Mouse (Mus musculus): ENCODE data around the gene Tmc8. TPM values are rescaled to one million over a fixed set of nuclear protein-coding genes. Genes with fewer than 3 reads are reported as not detected.
A peak's percentile ranks its signal among the peaks of the same experiment; 100 is the strongest.

Gene Tmc8
- total RNA-seq, 1 experiment, result 3.9 TPM

GRCm38 (mm10) chr11:117790286-117790685 lies 8.4 kb downstream of the Tmc8 start:
- H3K36me3 ChIP-seq (ENCODE audit: control insufficient read depth, insufficient read depth, low read length, poor library complexity, severe bottlenecking), result no peaks in the 10 kb centered on the region
- in situ Hi-C loops (cut with MboI; ENCODE audit: low sequenced_read_pairs in 2 of 2, unreplicated experiment in 2 of 2), result no loop called here
- no peak; the same call in 1 of the 2 replicates for TF ChIP-seq ZC3H11A (IDR thresholded peaks at IDR 0.05; ENCODE audit: borderline replicate concordance, low read depth, low read length)
- TF ChIP-seq MAFK (IDR thresholded peaks at IDR 0.05; ENCODE audit: insufficient read depth, low read depth, low read length), result no peak
- no peak for TF ChIP-seq CHD2 (IDR thresholded peaks at IDR 0.05; ENCODE audit: low read depth, low read length)
- H3K4me3 ChIP-seq (ENCODE audit: insufficient read depth in 1 of 2, low read depth in 1 of 2, low read length in 2 of 2, poor library complexity in 1 of 2, severe bottlenecking in 1 of 2), result peak overlapping the region; percentile 5 to 9; a peak in 2 of 4 replicates
- no peak overlapping the region for H3K27ac ChIP-seq (ENCODE audit: insufficient read depth, low read depth, low read length, poor library complexity, severe bottlenecking)
- DNase-seq (ENCODE audit: low read depth, low spot score), result no peak
- H3K9me3 ChIP-seq (ENCODE audit: control insufficient read depth, insufficient read depth, low read depth, low read length), result no peaks in the 10 kb centered on the region
- H3K4me1 ChIP-seq (ENCODE audit: control insufficient read depth in 2 of 2, insufficient read depth in 2 of 2, low read length in 2 of 2, poor library complexity in 1 of 2), result peaks cover 4 to 27% of the 10 kb centered on the region in 2 experiments; a peak in 2 of 4 replicates
- H3K9ac ChIP-seq (ENCODE audit: insufficient read depth, low read depth, low read length, poor library complexity, severe bottlenecking), result 0 out of 2 replicates have a peak overlapping the region, but pooled peaks have one; percentile 9

GRCm38 (mm10) chr11:117790703-117791440 lies 9.0 kb downstream of the Tmc8 start:
- Histone ChIP-seq H3K9ac (ENCODE audit: insufficient read depth, low read depth, low read length, poor library complexity, severe bottlenecking) (no peak overlapping the region), H3K36me3 (ENCODE audit: control insufficient read depth, insufficient read depth, low read length, poor library complexity, severe bottlenecking) (no peaks in the 10 kb centered on the region), H3K4me1 (ENCODE audit: control insufficient read depth in 2 of 2, insufficient read depth in 2 of 2, low read length in 2 of 2, poor library complexity in 1 of 2) (peaks cover 4 to 27% of the 10 kb centered on the region in 2 experiments; a peak in 2 of 4 replicates), H3K9me3 (ENCODE audit: control insufficient read depth, insufficient read depth, low read depth, low read length) (no peaks in the 10 kb centered on the region), H3K27ac (ENCODE audit: insufficient read depth, low read depth, low read length, poor library complexity, severe bottlenecking) (no peak overlapping the region), H3K4me3 (ENCODE audit: insufficient read depth in 1 of 2, low read depth in 1 of 2, low read length in 2 of 2, poor library complexity in 1 of 2, severe bottlenecking in 1 of 2) (peak overlapping the region; percentile 2 to 3; a peak in 2 of 4 replicates)
- TF ChIP-seq ZC3H11A (IDR thresholded peaks at IDR 0.05; ENCODE audit: borderline replicate concordance, low read depth, low read length), result no peak
- no peak for TF ChIP-seq ZNF384 (IDR thresholded peaks at IDR 0.05; ENCODE audit: low read depth, low read length)
- no peak for TF ChIP-seq MAFK (IDR thresholded peaks at IDR 0.05; ENCODE audit: insufficient read depth, low read depth, low read length)
- no peak for TF ChIP-seq CHD2 (IDR thresholded peaks at IDR 0.05; ENCODE audit: low read depth, low read length)
- TF ChIP-seq HCFC1 (IDR thresholded peaks at IDR 0.05; ENCODE audit: borderline replicate concordance, insufficient read depth, low read length), result no peak
- in situ Hi-C loops (cut with MboI; ENCODE audit: low sequenced_read_pairs in 2 of 2, unreplicated experiment in 2 of 2), result no loop called here
- no peak for DNase-seq (ENCODE audit: low read depth, low spot score)

- H3K27ac ChIP-seq (ENCODE audit: insufficient read depth, low read depth, low read length, poor library complexity, severe bottlenecking), result no peak overlapping the region
- in situ Hi-C loops (cut with MboI; ENCODE audit: low sequenced_read_pairs in 2 of 2, unreplicated experiment in 2 of 2), result no loop called here
- no peak for TF ChIP-seq ZC3H11A (IDR thresholded peaks at IDR 0.05; ENCODE audit: borderline replicate concordance, low read depth, low read length)
- no peak for TF ChIP-seq HCFC1 (IDR thresholded peaks at IDR 0.05; ENCODE audit: borderline replicate concordance, insufficient read depth, low read length)
Observed at GRCm38 (mm10) chr11:117791441-117791761, 9.5 kb downstream of the Tmc8 start.

GRCm38 (mm10) chr11:117792281-117792888 lies 10.5 kb downstream of the Tmc8 start:
- peaks cover 4 to 23% of the 10 kb centered on the region in 2 experiments; a peak in 2 of 4 replicates for H3K4me1 ChIP-seq (ENCODE audit: control insufficient read depth in 2 of 2, insufficient read depth in 2 of 2, low read length in 2 of 2, poor library complexity in 1 of 2)
- H3K36me3 ChIP-seq (ENCODE audit: control insufficient read depth, insufficient read depth, low read length, poor library complexity, severe bottlenecking), result no peaks in the 10 kb centered on the region
- H3K4me3 ChIP-seq (ENCODE audit: insufficient read depth in 1 of 2, low read depth in 1 of 2, low read length in 2 of 2, poor library complexity in 1 of 2, severe bottlenecking in 1 of 2), result peak overlapping the region; percentile 37 to 60
- in situ Hi-C loops (cut with MboI; ENCODE audit: low sequenced_read_pairs in 2 of 2, unreplicated experiment in 2 of 2), result no loop called here
- no peak overlapping the region for H3K27ac ChIP-seq (ENCODE audit: insufficient read depth, low read depth, low read length, poor library complexity, severe bottlenecking)
- peak overlapping the region; percentile 41; the same call in 1 of the 2 replicates for H3K9ac ChIP-seq (ENCODE audit: insufficient read depth, low read depth, low read length, poor library complexity, severe bottlenecking)
- peak; percentile 92 for DNase-seq (ENCODE audit: low read depth, low spot score)
- TF ChIP-seq ZNF384 (IDR thresholded peaks at IDR 0.05; ENCODE audit: low read depth, low read length) (no peak), CHD2 (IDR thresholded peaks at IDR 0.05; ENCODE audit: low read depth, low read length) (no peak), ZC3H11A (IDR thresholded peaks at IDR 0.05; ENCODE audit: borderline replicate concordance, low read depth, low read length) (no peak), MAFK (IDR thresholded peaks at IDR 0.05; ENCODE audit: insufficient read depth, low read depth, low read length) (no peak), HCFC1 (IDR thresholded peaks at IDR 0.05; ENCODE audit: borderline replicate concordance, insufficient read depth, low read length) (no peak)
- H3K9me3 ChIP-seq (ENCODE audit: control insufficient read depth, insufficient read depth, low read depth, low read length), result no peaks in the 10 kb centered on the region

More at GRCm38 (mm10) chr11:117791441-117791761, 9.5 kb downstream of the Tmc8 start:
- H3K4me1 ChIP-seq (ENCODE audit: control insufficient read depth in 2 of 2, insufficient read depth in 2 of 2, low read length in 2 of 2, poor library complexity in 1 of 2), result peaks cover 4 to 26% of the 10 kb centered on the region in 2 experiments; a peak in 2 of 4 replicates
- H3K9ac ChIP-seq (ENCODE audit: insufficient read depth, low read depth, low read length, poor library complexity, severe bottlenecking), result no peak overlapping the region
- DNase-seq (ENCODE audit: low read depth, low spot score), result no peak
- no peaks in the 10 kb centered on the region for H3K9me3 ChIP-seq (ENCODE audit: control insufficient read depth, insufficient read depth, low read depth, low read length)
- H3K4me3 ChIP-seq (ENCODE audit: insufficient read depth in 1 of 2, low read depth in 1 of 2, low read length in 2 of 2, poor library complexity in 1 of 2, severe bottlenecking in 1 of 2), result no peak overlapping the region
- no peaks in the 10 kb centered on the region for H3K36me3 ChIP-seq (ENCODE audit: control insufficient read depth, insufficient read depth, low read length, poor library complexity, severe bottlenecking)
